In genomic region chr9:117713121-117713520, GRCm38 (mm10) we compare ENCODE assay signal across 26 mouse cellular contexts.
"Had no signal": no experiment of that assay in that cellular context is flagged by ENCODE, and none has a peak within 500 bp of the region (broad histone marks: within the 10 kb centered on the region; RNA-seq: fewer than 3 reads in every experiment).

No protein-coding gene starts in this region.

- H3K36me3 ChIP-seq: heart, embryonic 10.5 days; heart, embryonic 12.5 days; hindbrain, embryonic 10.5 days; hindbrain, embryonic 12.5 days; limb, embryonic 10.5 days; limb, embryonic 12.5 days; liver, embryonic 13.5 days; liver, embryonic 15.5 days had no signal

- H3K27ac ChIP-seq: gastrocnemius, adult 2 months; heart, embryonic 10.5 days; hindbrain, embryonic 10.5 days; hindbrain, embryonic 12.5 days; hindbrain, embryonic 14.5 days; layer of hippocampus, adult 2 months; left cerebral cortex, adult 2 months; limb, embryonic 10.5 days; limb, embryonic 12.5 days; liver, embryonic 13.5 days; liver, embryonic 15.5 days had no signal

- H3K4me3 ChIP-seq: gastrocnemius, adult 2 months; heart, embryonic 10.5 days; heart, embryonic 12.5 days; hindbrain, embryonic 10.5 days; hindbrain, embryonic 12.5 days; layer of hippocampus, adult 2 months; left cerebral cortex, adult 2 months; limb, embryonic 10.5 days; limb, embryonic 12.5 days; liver, embryonic 13.5 days; liver, embryonic 15.5 days had no signal

- H3K9me3 ChIP-seq: heart, embryonic 10.5 days; heart, embryonic 12.5 days; hindbrain, embryonic 10.5 days; hindbrain, embryonic 12.5 days; limb, embryonic 10.5 days; limb, embryonic 12.5 days; liver, embryonic 15.5 days had no signal

- ATAC-seq: hindbrain, embryonic 16.5 days; inflammation-experienced regulatory T-cells, adult 6 months; intestine, postnatal 0 days; liver, postnatal 0 days had no signal

- H3K4me2 ChIP-seq: heart, embryonic 12.5 days; hindbrain, embryonic 12.5 days; hindbrain, embryonic 14.5 days; limb, embryonic 12.5 days; liver, embryonic 13.5 days; liver, embryonic 15.5 days had no signal

- H3K4me1 ChIP-seq: heart, embryonic 12.5 days; hindbrain, embryonic 10.5 days; hindbrain, embryonic 12.5 days; limb, embryonic 10.5 days; limb, embryonic 12.5 days; liver, embryonic 13.5 days; liver, embryonic 15.5 days had no signal

- H3K27me3 ChIP-seq: heart, embryonic 12.5 days; hindbrain, embryonic 12.5 days; limb, embryonic 12.5 days; liver, embryonic 13.5 days; liver, embryonic 15.5 days had no signal

- DNase-seq: gastrocnemius, adult 2 months; gastrocnemius, postnatal 10 days; gastrocnemius, postnatal 25 days; heart, postnatal 10 days; heart, postnatal 4 days; kidney, adult 18-20 months; kidney, adult 8-10 months; kidney, postnatal 10 days; kidney, postnatal 25 days; kidney, postnatal 4 days; liver; liver, embryonic 13.5 days; liver, postnatal 0 days had no signal

- H3K9ac ChIP-seq: heart, embryonic 12.5 days; hindbrain, embryonic 12.5 days; hindbrain, embryonic 14.5 days; limb, embryonic 12.5 days; liver, embryonic 13.5 days; liver, embryonic 15.5 days; liver, postnatal 0 days had no signal
